Mouse (Mus musculus): ENCODE measurements around the gene Gm38655. TPM values are rescaled to one million over a fixed set of nuclear protein-coding genes. Genes with fewer than 3 reads are reported as not detected.
"Not testable (repeated sequence)": the region's sequence is repeated elsewhere in the genome, so short reads cannot be mapped to it uniquely, and the experiment has no call there.

Gm38655 gene
- not detected for polyA plus RNA-seq (2012; fragmentation: generic; extraction: Trizol)

DNA sequence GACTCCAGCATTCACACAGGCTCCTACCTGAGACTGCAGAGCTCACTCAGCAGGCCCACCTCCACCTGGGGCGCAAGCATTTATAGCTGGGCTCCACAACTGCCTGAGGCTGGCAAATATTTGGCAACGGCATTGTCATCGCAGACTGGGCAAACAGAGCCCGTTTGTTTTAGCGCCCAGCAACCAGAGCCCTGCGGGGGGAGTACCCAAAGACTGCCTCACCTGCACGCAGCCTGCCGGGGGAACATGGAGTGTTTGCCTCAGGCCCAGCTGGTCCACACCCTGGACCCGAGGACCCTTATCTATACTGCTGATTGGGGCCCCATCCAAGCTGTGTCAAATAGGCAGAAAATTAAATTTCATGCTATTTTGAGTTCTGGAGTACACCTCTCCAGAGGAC is at the start of gene Gm38655:
Gene Gm38655 (minus strand): TSS at position 61 of the 400 bp plus-strand sequence.
- Histone ChIP-seq H3ac (ENCODE audit: control insufficient read depth, insufficient read length) (no peak within 1 kb of the TSS), H3K27me3 (ENCODE audit: control insufficient read depth, insufficient read depth, insufficient read length) (peaks cover 51% of the 10 kb centered on the region), H3K4me2 (ENCODE audit: low read depth) (no peak within 1 kb of the TSS), H3K79me2 (ENCODE audit: control insufficient read depth, insufficient read depth) (no peaks in the 10 kb centered on the region), H3K4me3 (no peak within 1 kb of the TSS), H3K36me3 (ENCODE audit: control insufficient read depth, insufficient read depth) (no peaks in the 10 kb centered on the region)
- TF ChIP-seq E2F4 (IDR thresholded peaks at IDR 0.05; ENCODE audit: insufficient read depth) (no peak), MAX (IDR thresholded peaks at IDR 0.05; ENCODE audit: low read depth) (no peak), CEBPB (IDR thresholded peaks at IDR 0.05; ENCODE audit: insufficient read depth, poor library complexity, severe bottlenecking) (no peak), MYOD1 (IDR thresholded peaks at IDR 0.05; ENCODE audit: control insufficient read depth in 1 of 3, insufficient read length in 2 of 3, low read depth in 2 of 3) (no peak), TCF3 (IDR thresholded peaks at IDR 0.05; ENCODE audit: insufficient read length, low read depth) (no peak), TCF12 (IDR thresholded peaks at IDR 0.05; ENCODE audit: insufficient read depth, poor library complexity, severe bottlenecking) (no peak), USF1 (IDR thresholded peaks at IDR 0.05; ENCODE audit: low read depth) (no peak), MYOG (IDR thresholded peaks at IDR 0.05; ENCODE audit: control insufficient read depth in 1 of 3, insufficient read depth in 1 of 3, insufficient read length in 2 of 3, low read depth in 2 of 3) (no peak), POLR2A (IDR thresholded peaks at IDR 0.05; ENCODE audit: insufficient read length, low read depth) (no peak), REST (IDR thresholded peaks at IDR 0.05; ENCODE audit: insufficient read depth, insufficient read length) (no peak), POLR2AphosphoS2 (IDR thresholded peaks at IDR 0.05; ENCODE audit: insufficient read length, low read depth) (no peak), SRF (IDR thresholded peaks at IDR 0.05; ENCODE audit: control insufficient read depth, insufficient read length, low read depth) (no peak)

GRCm38 (mm10) chr17:25224586-25225222 is 49.4 kb upstream of the Gm38655 start:
- Histone ChIP-seq H3K27me3 (ENCODE audit: control insufficient read depth, insufficient read depth, insufficient read length) (no peaks in the 10 kb centered on the region), H3K4me2 (ENCODE audit: low read depth) (no peak overlapping the region), H3K79me2 (ENCODE audit: control insufficient read depth, insufficient read depth) (no peaks in the 10 kb centered on the region), H3K4me3 (no peak overlapping the region), H3ac (ENCODE audit: control insufficient read depth, insufficient read length) (no peak overlapping the region), H3K36me3 (ENCODE audit: control insufficient read depth, insufficient read depth) (no peaks in the 10 kb centered on the region)
- no peak for TF ChIP-seq MAX (IDR thresholded peaks at IDR 0.05; ENCODE audit: low read depth)
- no peak for TF ChIP-seq CEBPB (IDR thresholded peaks at IDR 0.05; ENCODE audit: insufficient read depth, poor library complexity, severe bottlenecking)
- TF ChIP-seq MYOG (IDR thresholded peaks at IDR 0.05; ENCODE audit: control insufficient read depth in 1 of 3, insufficient read depth in 1 of 3, insufficient read length in 2 of 3, low read depth in 2 of 3), result no peak
- TF ChIP-seq USF1 (IDR thresholded peaks at IDR 0.05; ENCODE audit: low read depth), result no peak
- no peak for TF ChIP-seq POLR2AphosphoS2 (IDR thresholded peaks at IDR 0.05; ENCODE audit: insufficient read length, low read depth)
- no peak for TF ChIP-seq MYOD1 (IDR thresholded peaks at IDR 0.05; ENCODE audit: control insufficient read depth in 1 of 3, insufficient read length in 2 of 3, low read depth in 2 of 3)
- no peak for TF ChIP-seq POLR2A (IDR thresholded peaks at IDR 0.05; ENCODE audit: insufficient read length, low read depth)
- no peak for TF ChIP-seq TCF3 (IDR thresholded peaks at IDR 0.05; ENCODE audit: insufficient read length, low read depth)
- no peak for TF ChIP-seq TCF12 (IDR thresholded peaks at IDR 0.05; ENCODE audit: insufficient read depth, poor library complexity, severe bottlenecking)
- TF ChIP-seq SRF (IDR thresholded peaks at IDR 0.05; ENCODE audit: control insufficient read depth, insufficient read length, low read depth), result no peak
- no peak for TF ChIP-seq REST (IDR thresholded peaks at IDR 0.05; ENCODE audit: insufficient read depth, insufficient read length)
- no peak for TF ChIP-seq E2F4 (IDR thresholded peaks at IDR 0.05; ENCODE audit: insufficient read depth)

GRCm38 (mm10) chr17:25222951-25223601 is 47.8 kb upstream of the Gm38655 start:
- Histone ChIP-seq H3K4me3 (no peak overlapping the region), H3ac (ENCODE audit: control insufficient read depth, insufficient read length) (no peak overlapping the region), H3K79me2 (ENCODE audit: control insufficient read depth, insufficient read depth) (no peaks in the 10 kb centered on the region), H3K27me3 (ENCODE audit: control insufficient read depth, insufficient read depth, insufficient read length) (no peaks in the 10 kb centered on the region), H3K36me3 (ENCODE audit: control insufficient read depth, insufficient read depth) (no peaks in the 10 kb centered on the region), H3K4me2 (ENCODE audit: low read depth) (no peak overlapping the region)
- TF ChIP-seq POLR2A (IDR thresholded peaks at IDR 0.05; ENCODE audit: insufficient read length, low read depth) (no peak), POLR2AphosphoS2 (IDR thresholded peaks at IDR 0.05; ENCODE audit: insufficient read length, low read depth) (no peak), REST (IDR thresholded peaks at IDR 0.05; ENCODE audit: insufficient read depth, insufficient read length) (no peak), SRF (IDR thresholded peaks at IDR 0.05; ENCODE audit: control insufficient read depth, insufficient read length, low read depth) (no peak), CEBPB (IDR thresholded peaks at IDR 0.05; ENCODE audit: insufficient read depth, poor library complexity, severe bottlenecking) (no peak), MYOG (IDR thresholded peaks at IDR 0.05; ENCODE audit: control insufficient read depth in 1 of 3, insufficient read depth in 1 of 3, insufficient read length in 2 of 3, low read depth in 2 of 3) (no peak), USF1 (IDR thresholded peaks at IDR 0.05; ENCODE audit: low read depth) (no peak), MYOD1 (IDR thresholded peaks at IDR 0.05; ENCODE audit: control insufficient read depth in 1 of 3, insufficient read length in 2 of 3, low read depth in 2 of 3) (no peak), E2F4 (IDR thresholded peaks at IDR 0.05; ENCODE audit: insufficient read depth) (no peak), TCF3 (IDR thresholded peaks at IDR 0.05; ENCODE audit: insufficient read length, low read depth) (no peak), TCF12 (IDR thresholded peaks at IDR 0.05; ENCODE audit: insufficient read depth, poor library complexity, severe bottlenecking) (no peak)

- not testable (repeated sequence) for H3ac ChIP-seq (ENCODE audit: control insufficient read depth, insufficient read length); H3K36me3 ChIP-seq (ENCODE audit: control insufficient read depth, insufficient read depth); H3K4me2 ChIP-seq (ENCODE audit: low read depth); H3K4me3 ChIP-seq; H3K27me3 ChIP-seq (ENCODE audit: control insufficient read depth, insufficient read depth, insufficient read length); H3K79me2 ChIP-seq (ENCODE audit: control insufficient read depth, insufficient read depth)
Measured at GRCm38 (mm10) chr17:25222504-25222940, 47.3 kb upstream of the Gm38655 start.
